Mouse (Mus musculus) limb, embryonic 14.5 days (tissue): ENCODE results near the gene Hoxb3. TPM values are rescaled to one million over a fixed set of nuclear protein-coding genes. Genes with fewer than 3 reads are reported as not detected.
A peak's percentile ranks its signal among the peaks of the same experiment; 100 is the strongest.

ENCODE experiments used
- ATAC-seq: fragments of 200-750 bp; cut with Nextera tagmentation; 2 replicates; pipeline ENCODE4 v1.8.0; 2017; ENCODE audit warnings: low read depth, moderate number of reproducible peaks, moderate TSS enrichment; ENCODE audit not compliant: low FRiP score
- DNase-seq: peaks from one replicate; pipeline ENCODE4 v3.0.0-alpha.2; 2015; ENCODE audit warnings: low spot score
- H3K27ac ChIP-seq: fragments of 300-500 bp; sonication (generic); replicated peaks from 2 replicates; pipeline ENCODE4 v1.5.1; 2014; ENCODE audit warnings: low read depth, mild to moderate bottlenecking, low read length, moderate library complexity, mixed read lengths
- H3K27me3 ChIP-seq: fragments of 300-500 bp; sonication (generic); 2 replicates; pipeline ENCODE4 v1.6.1; 2014; ENCODE audit warnings: low read length, mixed read lengths; ENCODE audit not compliant: control insufficient read depth, insufficient read depth
- H3K36me3 ChIP-seq: fragments of 300-500 bp; sonication (generic); 2 replicates; pipeline ENCODE4 v1.6.1; 2014; ENCODE audit warnings: mild to moderate bottlenecking, low read length, moderate library complexity, mixed read lengths; ENCODE audit not compliant: control insufficient read depth, insufficient read depth
- H3K4me1 ChIP-seq: fragments of 300-500 bp; sonication (generic); 2 replicates; pipeline ENCODE4 v1.6.1; 2014; ENCODE audit warnings: antibody characterized with exemption, low read length, mixed read lengths; ENCODE audit not compliant: control insufficient read depth, insufficient read depth
- H3K4me2 ChIP-seq: fragments of 300-500 bp; sonication (generic); replicated peaks from 2 replicates; pipeline ENCODE4 v1.6.1; 2014; ENCODE audit warnings: low read depth, mild to moderate bottlenecking, low read length, moderate library complexity; ENCODE audit not compliant: severe bottlenecking
- H3K4me3 ChIP-seq: fragments of 300-500 bp; sonication (generic); replicated peaks from 2 replicates; pipeline ENCODE4 v1.5.1; 2014; ENCODE audit warnings: low read length
- H3K9ac ChIP-seq: fragments of 300-500 bp; sonication (generic); 2 replicates; pipeline ENCODE4 v1.6.1; 2014; ENCODE audit warnings: mild to moderate bottlenecking, low read depth, low read length, moderate library complexity; ENCODE audit not compliant: severe bottlenecking
- H3K9me3 ChIP-seq: fragments of 300-500 bp; sonication (generic); 2 replicates; pipeline ENCODE4 v1.6.1; 2016; ENCODE audit warnings: low read length; ENCODE audit not compliant: control insufficient read depth
- POLR2A ChIP-seq: fragments of 200-500 bp; IDR thresholded peaks from 2 replicates; pipeline ENCODE4 v1.8.0; 2012; ENCODE audit warnings: inconsistent platforms, mild to moderate bottlenecking, moderate library complexity, borderline replicate concordance; ENCODE audit not compliant: insufficient read depth, insufficient read length; ENCODE audit errors: extremely low read depth
- WGBS: fragments of 180-500 bp; shearing (Covaris S2); extraction: QIAGEN DNeasy Blood & Tissue Kit; methylation state at CpG from one replicate; pipeline ENCODE4 v1.1.7; 2014; 5-methylcytosine and 5-hydroxymethylcytosine counted together
- polyA plus RNA-seq, 2 experiments: library from polyadenylated mRNA; depleted of rRNA in 1 of 2; stranded (reverse) in 1 of 2; unstranded in 1 of 2; fragments of >200 nt; fragmentation: Nextera tagmentation in 1 of 2; extraction: Ambion mirVana in 1 of 2; gene quantifications; 2 replicates each; pipeline versions ENCODE4 v1.2.1 to v1.2.3; 2012 to 2014

Gene Hoxb3
- polyA plus RNA-seq, 2 experiments: 0.69 to 4.9 TPM

DNA sequence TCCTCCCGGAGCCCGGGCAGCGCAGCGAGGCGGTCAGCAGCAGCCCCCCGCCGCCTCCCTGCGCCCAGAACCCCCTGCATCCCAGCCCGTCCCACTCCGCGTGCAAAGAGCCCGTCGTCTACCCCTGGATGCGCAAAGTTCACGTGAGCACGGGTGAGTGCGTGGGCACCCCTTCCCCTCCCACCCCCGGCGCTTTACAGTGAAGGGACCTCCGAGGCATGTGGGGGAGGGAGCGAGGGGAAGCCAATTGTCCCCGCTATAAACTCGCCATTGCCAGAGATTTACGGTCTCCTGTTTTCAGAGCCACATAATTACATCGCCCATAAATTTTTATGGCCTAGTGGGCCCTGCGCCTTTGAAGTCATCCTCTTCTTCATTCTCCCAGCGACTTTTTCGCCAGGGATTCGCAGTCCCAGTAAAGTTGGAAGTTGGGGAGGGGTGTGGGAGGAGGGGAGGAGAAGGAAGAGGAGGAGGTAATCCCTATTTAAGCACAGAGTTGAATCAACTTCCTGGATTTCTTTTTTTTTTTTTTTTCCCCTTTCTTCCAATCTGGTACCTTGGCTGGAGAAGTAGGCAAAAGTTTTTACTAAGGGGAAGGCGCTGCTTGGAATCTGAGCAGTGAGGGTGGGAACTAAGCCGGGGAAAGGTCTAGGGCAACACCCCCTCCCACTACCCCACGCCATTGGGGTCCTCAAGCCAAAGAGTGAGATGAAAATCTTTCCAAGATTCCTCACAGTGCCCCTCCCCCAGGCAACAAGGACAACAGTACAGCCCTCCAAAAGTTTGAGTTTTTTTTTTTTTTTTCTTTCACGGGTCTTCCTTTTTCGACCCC, 3.8 kb upstream of the Hoxb3 start:
- peaks cover 5% of the 10 kb centered on the region for H3K4me1 ChIP-seq
- under 1% methylated on average over 21 of the region's 34 CpGs for WGBS
- ATAC-seq (no peak), DNase-seq (no peak)
- H3K27ac ChIP-seq: no peak overlapping the region; the same call in 1 of the 2 replicates
- H3K27me3 ChIP-seq: peaks cover 98% of the 10 kb centered on the region
- peak overlapping the region; percentile 34 for H3K4me3 ChIP-seq
- H3K4me2 ChIP-seq: peak overlapping the region; percentile 43
- no peaks in the 10 kb centered on the region for H3K9me3 ChIP-seq
- H3K9ac ChIP-seq: no peak overlapping the region
- no peaks in the 10 kb centered on the region for H3K36me3 ChIP-seq
- TF ChIP-seq POLR2A: no peak

- no peak for ATAC-seq
- H3K9ac ChIP-seq: no peak overlapping the region
- peak overlapping the region; percentile 21 for H3K4me3 ChIP-seq
Measured at GRCm38 (mm10) chr11:96319910-96320309, 3.2 kb upstream of the Hoxb3 start.

GRCm38 (mm10) chr11:96320688-96321087, 2.4 kb upstream of the Hoxb3 start:
- WGBS: 8% methylated on average over 17 of the region's 17 CpGs
- H3K4me1 ChIP-seq: peaks cover 5% of the 10 kb centered on the region
- DNase-seq (no peak), ATAC-seq (no peak)
- H3K9ac ChIP-seq: no peak overlapping the region
- no peaks in the 10 kb centered on the region for H3K36me3 ChIP-seq
- no peak overlapping the region for H3K27ac ChIP-seq
- TF ChIP-seq POLR2A: no peak
- H3K4me3 ChIP-seq: no peak overlapping the region
- 0 out of 2 replicates have a peak overlapping the region, but pooled peaks have one; percentile 43 for H3K4me2 ChIP-seq
- H3K27me3 ChIP-seq: peaks cover 98% of the 10 kb centered on the region
- H3K9me3 ChIP-seq: no peaks in the 10 kb centered on the region

More at GRCm38 (mm10) chr11:96319910-96320309, 3.2 kb upstream of the Hoxb3 start:
- Histone ChIP-seq H3K27me3 (peaks cover 98% of the 10 kb centered on the region), H3K36me3 (no peaks in the 10 kb centered on the region), H3K9me3 (no peaks in the 10 kb centered on the region), H3K4me1 (peaks cover 5% of the 10 kb centered on the region), H3K4me2 (peak overlapping the region; percentile 43), H3K27ac (no peak overlapping the region)
- WGBS: under 1% methylated on average over 29 of the region's 29 CpGs
- DNase-seq: no peak
- no peak for TF ChIP-seq POLR2A

DNA sequence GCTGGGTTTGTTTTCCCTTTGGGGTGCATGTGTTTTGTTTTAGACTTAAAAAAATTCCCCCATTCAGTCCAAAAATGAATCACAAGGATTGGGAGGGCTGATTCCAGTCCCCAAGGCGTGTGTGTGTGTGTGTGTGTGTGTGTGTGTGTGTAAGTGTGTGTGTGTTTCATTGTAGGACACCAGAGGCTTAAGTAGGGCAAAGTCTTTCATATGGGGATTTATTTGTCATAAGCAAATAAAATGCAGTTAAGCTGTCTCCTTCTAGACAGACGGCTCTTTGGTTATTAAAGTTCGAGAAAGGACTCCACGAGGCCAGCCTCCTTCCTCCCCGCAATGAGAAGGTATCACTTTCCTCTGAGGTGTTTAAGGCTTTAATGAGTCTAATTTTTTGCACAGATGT, 1.3 kb upstream of the Hoxb3 start:
- no peak for TF ChIP-seq POLR2A
- H3K9ac ChIP-seq: no peak overlapping the region
- H3K4me1 ChIP-seq: peaks cover 5% of the 10 kb centered on the region
- H3K27ac ChIP-seq: no peak overlapping the region
- H3K36me3 ChIP-seq: no peaks in the 10 kb centered on the region
- DNase-seq (no peak), ATAC-seq (no peak)
- no peak overlapping the region for H3K4me3 ChIP-seq
- WGBS: 18% methylated on average over 5 of the region's 5 CpGs
- no peaks in the 10 kb centered on the region for H3K9me3 ChIP-seq
- no peak overlapping the region for H3K4me2 ChIP-seq
- H3K27me3 ChIP-seq: peaks cover 98% of the 10 kb centered on the region

DNA sequence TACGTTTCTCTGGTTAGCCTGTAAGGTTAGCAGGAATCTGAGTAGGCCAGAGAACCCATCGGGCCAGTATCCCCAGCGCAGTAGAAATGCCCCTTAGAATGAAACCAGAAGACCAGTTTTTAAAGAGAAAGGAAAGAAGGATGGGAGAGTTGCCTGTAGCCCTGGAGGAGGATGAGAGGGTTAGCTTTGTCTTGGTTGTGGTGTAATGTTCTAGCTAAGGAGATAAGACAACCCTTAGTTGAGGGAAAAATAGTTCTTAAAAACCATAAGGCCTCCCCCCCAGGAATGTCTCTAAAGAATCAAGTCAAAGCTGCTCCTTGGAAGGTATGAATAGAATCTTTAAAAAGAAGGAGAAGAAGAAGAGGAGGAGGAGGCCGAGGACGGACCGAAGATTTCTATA, 388 bp upstream of the Hoxb3 start:
- ATAC-seq (no peak), DNase-seq (no peak)
- Histone ChIP-seq H3K9ac (no peak overlapping the region), H3K27me3 (peaks cover 98% of the 10 kb centered on the region), H3K4me1 (peaks cover 5% of the 10 kb centered on the region), H3K27ac (no peak overlapping the region), H3K4me3 (no peak overlapping the region), H3K4me2 (no peak overlapping the region), H3K36me3 (no peaks in the 10 kb centered on the region), H3K9me3 (no peaks in the 10 kb centered on the region)
- no peak for TF ChIP-seq POLR2A
- WGBS: 12% methylated on average over 6 of the region's 6 CpGs
